Mouse (Mus musculus) spleen, postnatal 4 days (tissue): Measurements from ENCODE around the gene Nfu1.
A peak's percentile ranks its signal among the peaks of the same experiment; 100 is the strongest.

ENCODE experiments used
- DNase-seq, 2 experiments: peaks; one replicate each; pipeline ENCODE4 v3.0.0; 2022; ENCODE audit warnings: low spot score in 2 of 2

The Nfu1 gene

DNA sequence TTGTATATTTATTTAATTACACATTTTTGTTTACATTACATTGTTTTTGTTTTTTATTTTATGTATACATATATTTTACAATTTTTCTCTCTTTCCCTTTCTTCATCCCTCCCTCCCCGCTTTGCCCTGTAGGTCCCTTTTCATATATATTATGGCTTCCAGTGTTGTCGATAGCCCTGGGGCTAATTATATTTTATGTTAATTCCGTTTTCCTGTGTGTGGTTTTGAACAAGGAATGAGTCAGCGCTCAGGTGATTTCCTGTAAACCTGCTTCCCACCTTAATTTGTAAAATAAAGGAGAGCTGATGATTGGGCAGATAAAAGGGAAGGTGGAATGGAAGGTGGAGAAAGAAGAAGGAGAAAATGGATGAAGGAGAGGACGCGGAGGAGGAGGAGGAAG, at the start of gene Nfu1:
Gene Nfu1 (plus strand): TSS at position 350 of the 400 bp plus-strand sequence.
- no peak for DNase-seq

DNA sequence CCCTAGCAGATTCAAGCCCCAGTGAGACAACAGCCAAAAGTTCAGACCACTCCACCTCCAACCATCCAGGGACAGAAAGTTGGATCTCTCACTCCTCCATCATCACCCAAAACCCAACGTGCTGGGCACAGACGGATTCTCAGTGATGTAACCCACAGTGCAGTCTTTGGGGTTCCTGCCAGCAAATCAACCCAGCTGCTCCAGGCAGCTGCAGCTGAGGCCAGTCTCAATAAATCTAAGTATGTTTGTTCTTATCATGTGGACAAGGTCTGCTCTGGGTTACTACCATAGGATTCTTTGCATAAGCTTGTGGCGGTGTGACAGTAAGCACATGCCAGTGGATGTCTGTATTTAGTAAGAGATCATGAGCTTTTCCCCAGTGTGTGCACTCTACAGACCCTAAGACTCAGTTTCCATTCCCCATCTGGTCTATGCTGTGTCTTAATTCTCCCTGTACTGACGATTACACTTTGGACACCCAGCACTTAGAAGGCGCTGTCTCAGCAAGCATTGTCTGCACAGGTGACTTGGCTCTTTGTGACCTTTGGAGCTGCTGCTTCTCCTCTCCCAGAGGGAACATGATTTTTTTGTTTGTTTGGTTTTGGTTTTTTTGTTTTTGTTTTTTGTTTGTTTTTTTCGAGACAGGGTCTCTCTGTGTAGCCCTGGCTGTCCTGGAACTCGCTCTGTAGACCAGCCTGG, 44.9 kb upstream of the Nfu1 start:
- no peak for DNase-seq

DNA sequence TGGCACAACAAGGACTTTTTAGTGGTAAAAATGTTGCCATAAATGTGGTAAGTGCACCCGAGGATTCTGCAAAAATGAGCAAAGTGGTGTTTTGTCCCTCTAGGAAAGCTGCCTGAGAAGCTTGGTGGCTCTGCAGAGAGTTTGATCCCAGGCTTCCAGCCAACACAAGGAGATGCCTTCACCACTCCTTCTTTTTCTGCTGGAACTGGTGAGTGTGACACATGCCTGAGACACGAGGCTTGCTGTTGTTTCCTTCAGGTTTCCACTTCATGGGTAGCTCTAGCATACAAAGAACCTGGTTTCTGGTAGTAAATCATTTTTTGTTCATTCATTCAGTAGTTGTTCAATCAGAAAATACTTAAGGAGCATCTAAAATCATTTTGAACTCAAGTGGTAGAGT, 41.9 kb upstream of the Nfu1 start:
- DNase-seq = no peak

DNA sequence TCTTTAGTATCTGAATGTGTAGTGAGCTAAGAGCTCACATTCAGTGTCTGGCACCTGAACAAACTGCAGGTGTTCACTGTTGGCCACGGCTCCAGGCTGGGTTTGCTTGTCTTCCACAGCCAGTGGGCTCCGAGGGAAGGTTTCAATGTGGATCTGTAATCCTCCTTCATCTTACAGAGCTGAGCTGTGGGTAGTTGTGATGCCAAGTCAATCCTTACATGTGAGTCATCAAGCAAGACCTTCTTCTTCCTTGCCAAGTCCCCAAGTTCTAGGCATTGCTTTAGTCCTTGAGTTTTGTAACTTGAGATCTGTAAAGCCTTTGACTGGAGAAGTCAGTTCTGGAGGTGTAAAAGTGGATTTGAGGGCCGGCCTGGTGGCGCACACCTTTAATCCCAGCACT, 35.1 kb upstream of the Nfu1 start:
- no peak for DNase-seq

DNA sequence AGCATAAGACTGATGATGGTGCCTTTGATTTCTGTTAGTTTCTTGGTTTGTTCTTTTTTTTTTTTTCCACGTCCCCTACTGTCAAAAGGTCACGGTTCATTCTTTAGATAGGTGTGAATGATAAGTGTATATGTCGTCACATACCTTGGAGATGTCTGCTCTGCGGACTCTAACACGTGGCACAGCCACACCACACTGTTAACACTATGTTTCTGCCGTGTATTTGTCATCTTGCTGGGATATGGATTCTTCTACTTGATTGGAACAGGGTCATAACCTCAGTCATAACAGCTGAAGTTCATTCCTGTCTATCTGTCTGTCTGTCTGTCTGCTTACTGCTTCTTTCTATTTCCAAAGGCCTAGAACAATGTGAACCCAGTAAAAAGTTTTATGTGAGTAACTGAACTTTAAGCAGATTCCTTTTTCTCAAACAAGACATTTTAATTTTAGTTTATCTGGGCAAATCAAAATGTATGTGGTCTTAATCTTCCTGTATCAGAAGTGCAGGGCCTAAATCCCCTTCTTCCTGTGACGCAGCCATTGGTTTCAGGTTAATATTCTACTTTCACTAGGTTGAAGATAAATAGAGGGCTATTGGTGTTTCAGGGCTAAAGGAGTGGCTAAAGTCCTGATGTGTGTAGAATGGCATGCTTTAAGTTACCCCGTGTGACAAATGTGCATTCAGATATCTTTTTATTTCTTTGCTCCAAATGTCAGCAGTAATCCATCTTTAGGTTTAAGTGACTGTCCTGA, 30.7 kb upstream of the Nfu1 start:
- no peak for DNase-seq

DNA sequence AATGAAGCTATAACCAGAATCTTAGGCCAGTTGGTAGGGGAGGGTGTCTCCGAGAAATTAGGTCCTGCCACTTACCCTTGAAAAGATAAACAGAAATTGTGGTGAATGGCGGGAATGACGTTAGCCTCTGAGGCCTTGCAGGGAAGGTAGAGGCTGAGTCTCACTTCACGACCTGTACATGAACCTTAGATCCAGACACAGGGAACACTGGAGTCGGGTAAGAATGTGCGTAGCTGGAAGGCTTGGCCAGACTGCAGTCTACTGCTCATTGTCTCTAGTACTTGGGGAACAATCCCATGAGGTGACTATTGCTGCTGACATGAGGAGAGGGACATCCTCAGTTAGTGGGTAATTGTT, 30.1 kb upstream of the Nfu1 start:
- DNase-seq = no peak

DNA sequence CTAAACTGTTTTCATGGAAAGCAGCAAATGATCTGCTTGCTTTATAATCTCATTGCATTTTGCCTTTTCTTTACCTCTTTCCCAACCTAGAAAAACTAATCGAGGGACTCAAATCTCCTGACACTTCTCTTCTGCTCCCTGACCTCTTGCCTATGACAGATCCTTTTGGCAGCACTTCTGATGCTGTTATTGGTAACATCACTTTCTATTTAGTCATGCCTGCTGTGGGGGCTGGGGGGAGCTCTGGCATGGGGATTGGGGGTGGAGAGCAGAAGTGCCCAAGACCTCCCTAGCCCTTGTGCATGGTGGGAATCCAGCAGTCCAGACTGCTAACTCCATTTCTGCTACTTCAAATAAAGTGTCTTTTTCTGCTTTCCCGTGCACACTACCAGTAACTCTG, 27.8 kb upstream of the Nfu1 start:
- DNase-seq = no peak

DNA sequence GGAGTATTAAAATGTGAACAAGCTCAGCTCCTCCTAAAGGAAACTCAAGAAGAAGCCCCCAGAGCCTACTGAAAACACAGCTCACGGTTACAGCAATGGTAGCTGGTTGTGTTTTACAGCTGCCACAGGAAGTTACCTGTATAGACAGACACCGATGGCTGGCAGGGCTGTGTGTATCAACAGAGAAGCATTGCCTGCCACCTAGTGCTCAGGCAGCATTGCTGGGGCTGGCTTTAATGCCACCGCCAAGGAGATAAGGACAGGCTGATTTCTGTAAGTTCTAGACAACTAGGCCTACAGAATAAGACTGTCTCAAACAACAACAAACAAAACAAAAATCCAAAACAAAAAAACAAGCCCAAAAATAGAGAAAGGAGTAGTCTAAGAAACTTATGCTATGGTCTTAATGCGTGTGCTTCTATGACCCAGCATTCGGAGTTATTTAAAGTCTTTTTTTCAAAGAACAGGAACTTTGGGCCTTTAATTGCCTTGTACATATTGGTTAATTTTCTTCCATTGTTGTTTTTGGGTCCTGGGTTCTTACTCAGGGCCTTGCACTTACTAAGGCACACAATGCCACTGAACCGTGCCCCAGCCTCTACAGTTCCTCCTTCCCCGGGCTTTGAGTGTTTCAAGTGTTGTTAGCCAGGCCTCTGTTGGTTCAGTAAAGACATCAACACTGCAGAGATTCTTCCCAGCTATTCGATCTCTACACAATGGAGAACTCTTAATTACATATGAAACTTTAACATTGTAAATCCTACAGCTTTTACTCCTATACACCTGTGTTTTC, 23.5 kb upstream of the Nfu1 start:
- DNase-seq = no peak

DNA sequence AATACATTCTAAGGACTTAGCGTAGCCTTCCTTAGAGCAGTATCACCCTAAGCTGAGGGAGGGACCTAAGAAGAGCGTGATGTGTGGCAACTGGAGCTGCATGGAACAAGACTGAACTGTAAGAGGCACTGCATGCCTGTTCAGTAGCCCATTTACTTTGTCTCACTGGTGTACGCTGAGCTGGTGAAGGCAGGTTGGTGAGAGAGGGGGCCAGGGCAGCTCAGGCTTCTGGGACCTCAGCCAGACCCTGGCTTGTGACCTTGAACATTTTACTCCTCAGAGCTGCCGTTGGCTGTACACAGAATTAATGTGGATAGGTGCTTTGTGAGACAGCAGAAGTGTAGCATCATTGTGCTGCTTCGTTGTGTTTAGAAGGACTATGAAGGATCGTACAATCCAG, 19.5 kb upstream of the Nfu1 start:
- DNase-seq = no peak

DNA sequence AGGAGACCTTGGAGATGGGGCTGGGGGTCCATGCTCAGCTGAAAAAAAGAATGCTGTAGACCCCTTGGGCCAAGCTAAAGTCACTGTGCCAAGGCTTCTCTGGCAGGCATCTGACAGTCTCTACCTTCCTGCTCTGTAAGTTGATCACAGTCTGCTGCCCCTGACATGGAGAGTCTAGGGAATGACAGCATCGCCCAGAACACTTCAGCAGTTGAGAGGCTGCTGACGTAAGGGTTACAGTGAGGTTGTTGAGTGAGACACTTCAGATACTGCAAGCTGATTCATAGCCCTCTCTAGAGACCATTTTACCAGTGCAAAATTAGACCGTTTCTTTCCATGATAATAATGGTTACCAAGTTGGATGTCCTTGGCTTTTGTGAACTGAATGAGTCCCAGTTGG, 18.0 kb upstream of the Nfu1 start:
- no peak for DNase-seq

DNA sequence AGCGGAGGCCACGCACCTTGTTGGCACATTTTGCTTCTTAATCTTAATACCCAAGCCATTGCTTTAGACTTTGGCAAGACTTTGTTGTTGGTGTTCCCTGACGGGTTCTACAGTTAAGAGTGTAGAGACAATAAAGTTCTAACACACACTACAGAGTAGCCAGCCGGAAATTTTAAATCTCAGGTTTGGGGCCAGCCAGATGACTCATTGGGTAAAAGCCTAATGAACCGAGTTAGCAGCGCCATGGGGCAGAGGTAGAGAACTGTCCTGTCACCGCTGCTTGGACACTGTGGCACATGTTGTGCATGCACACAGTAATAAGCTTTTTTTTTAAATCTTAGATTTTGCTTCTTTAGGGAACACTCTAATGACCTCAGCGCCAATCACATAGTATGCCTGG, 16.7 kb upstream of the Nfu1 start:
- DNase-seq = no peak

DNA sequence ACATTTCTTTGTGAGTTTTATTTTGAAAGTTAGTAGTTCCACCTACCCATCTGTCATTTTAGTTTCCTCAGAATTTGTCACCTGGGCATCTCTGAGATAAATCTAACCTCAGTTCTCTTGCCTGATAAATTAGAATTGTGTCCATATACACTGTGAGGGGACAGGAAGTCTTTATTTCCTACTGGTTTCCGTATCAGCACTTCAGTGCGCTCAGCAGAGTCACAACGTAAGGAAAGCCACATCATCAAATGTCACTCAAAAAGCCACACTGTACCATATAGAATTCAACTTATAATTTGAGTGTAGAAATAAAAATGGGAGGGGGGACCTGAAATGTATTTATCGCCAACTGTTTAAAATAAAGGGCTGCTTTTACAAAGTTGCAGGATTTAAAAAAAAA, 14.8 kb upstream of the Nfu1 start:
- DNase-seq = no peak

DNA sequence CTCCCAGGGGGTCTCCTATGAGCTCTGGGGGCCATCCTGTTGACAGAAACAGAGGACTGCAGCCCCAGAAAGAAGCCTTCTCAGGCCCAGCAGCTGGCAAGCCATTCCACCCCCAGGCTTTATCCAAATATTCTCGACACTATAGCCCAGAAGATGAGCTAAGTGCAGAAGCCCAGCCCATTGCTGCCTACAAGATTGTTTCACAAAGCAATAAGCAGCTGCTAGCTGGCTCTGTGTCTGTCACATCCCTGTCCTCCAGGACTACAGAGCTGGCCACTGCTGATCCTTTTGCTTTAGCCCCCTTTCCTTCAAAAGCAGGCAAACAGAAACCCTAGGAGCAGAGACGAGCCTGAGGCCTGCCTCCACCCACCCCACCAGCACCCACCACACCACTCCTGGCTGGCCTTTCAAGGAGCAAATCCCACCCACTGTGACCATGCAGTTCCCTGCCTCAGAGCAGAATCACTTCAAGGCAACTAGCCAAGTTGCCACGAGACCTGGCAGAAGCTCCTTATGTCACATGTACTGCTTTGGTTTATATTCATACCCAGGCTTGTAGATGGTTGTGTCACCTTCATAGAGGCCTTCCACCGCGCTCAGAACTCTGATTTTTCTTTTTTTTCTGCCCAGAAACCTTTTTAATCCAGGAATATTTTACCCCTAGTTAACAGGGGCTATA, 12.3 kb upstream of the Nfu1 start:
- DNase-seq = no peak

DNA sequence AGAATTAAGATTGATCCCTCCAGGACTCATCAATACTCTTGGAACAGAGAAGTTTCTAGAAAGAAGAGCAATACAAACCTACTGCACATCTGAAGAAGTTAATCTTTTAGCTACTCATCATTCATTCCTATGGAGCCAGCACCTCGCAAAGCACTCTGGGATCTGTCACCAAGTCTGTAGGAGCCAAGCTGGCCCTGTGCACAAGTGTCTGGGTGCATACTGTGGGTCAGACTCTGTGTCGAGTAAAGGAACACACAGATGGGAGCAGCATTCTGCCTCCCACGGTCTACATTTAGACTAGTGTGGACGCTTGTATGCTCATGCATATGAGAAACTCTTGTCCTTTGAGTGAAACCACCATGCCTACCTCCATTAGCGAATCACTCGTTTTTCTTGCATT, 11.7 kb upstream of the Nfu1 start:
- DNase-seq = no peak

DNA sequence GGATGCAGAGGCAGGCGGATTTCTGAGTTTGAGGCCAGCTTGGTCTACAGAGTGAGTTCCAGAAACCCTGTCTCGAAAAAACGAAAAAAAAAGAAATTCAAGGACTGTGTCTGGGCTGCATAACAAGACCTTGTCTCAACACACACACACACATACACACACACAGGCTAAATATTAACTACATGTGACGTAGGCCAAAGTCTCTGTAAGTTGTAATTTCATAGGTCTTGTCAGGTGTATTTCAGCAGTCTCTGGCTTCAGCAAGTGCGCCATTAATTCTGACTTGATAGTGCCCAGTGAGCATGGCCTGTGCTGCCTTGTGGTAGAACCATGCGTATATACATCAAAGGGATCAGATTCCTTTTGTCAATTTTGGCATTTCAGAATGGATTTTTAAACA, 7.0 kb upstream of the Nfu1 start:
- no peak for DNase-seq

DNA sequence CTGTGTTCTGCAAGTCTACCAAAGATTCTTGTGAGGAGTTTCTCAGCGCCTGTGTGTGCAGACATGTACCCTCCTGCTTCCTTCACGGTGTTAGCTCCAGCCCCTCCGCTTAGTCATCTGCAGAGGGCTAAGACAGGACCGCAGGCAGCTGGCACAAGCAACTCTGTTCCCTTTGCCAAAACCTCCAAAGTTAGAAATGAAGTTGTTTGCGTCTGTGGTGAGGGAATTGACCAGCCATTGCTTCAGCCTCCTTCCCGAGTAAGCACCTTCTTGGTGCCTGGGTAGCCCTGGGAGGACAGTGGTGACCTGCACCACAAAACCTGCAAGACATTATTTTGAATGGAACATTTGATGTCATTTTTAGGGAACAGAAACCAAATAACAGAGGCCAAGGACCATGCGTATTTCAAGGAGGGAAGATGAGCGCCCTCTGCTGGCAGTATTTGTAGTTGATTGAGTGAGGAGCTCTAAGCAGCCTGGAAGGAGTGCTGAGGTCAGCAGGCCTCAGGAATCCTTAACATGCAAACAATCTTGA, 6.4 kb upstream of the Nfu1 start:
- DNase-seq = peak; percentile 79 to 94

DNA sequence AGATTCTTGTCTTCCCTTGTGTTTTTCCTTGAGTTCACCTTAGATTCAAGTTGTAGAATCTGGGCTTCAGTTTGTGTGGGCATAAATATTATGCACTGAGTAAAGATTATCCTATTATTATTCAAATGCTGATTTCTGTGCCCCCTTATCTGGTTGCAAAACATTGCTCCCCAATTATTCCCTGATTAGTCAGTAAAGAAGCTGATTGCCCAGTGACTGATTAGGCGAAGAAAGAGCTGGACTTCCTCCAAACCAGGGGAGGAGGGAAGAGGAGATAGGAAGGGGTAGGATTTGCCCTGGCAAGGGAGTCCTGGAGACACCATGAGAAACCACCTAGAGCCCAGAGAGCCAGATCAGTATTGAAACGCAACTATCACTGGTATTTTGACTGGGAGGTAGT, 4.9 kb upstream of the Nfu1 start:
- no peak for DNase-seq

DNA sequence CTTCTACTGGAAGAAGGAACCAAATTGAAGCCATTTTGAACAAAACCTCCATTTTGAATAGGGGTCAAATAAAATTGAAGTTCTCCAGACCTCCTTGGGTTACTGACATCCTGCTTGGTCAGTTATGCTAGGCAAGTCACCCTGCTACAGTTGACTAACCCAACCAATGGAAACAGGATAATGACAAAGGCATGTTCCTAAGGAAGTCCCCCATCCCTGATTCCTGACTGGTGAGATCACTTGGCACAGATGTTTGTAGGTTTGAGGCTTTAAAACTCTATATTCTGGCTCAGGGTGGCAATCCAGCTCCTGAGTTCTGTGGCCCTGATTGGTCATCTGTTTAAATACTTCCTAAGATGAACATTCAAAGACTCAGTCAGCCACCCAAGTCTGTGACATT, 3.5 kb upstream of the Nfu1 start:
- no peak for DNase-seq

DNA sequence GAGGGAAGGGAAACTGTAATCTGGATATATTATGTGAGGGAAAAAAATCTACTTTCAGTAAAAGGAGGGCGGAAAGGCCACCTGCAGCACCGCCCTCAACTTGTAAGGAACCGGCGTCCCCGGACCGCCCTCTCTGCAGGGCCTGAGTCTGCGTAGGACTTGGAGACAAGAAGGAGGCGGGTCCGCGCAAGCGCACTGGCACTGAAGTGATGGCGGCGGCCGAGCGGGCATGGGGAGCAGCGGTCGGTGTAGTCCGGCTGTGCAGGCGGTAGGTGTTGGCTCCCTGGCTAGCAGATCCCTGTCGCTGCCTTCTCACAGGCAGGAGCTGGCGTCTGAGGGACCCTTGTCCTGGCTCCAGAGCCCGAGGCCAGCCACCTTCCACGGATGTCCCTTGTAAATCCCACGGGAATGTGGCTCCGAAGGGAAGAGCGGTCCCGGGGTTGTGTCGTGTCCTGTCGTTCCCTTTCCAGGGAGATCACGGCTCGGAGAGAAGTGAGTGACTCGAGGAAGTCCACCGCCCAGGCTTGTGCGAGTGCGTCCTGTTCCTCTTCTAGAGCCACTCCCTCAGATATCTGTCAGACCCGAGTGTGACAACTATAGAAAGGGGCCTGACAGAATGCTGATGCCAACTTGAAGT, 774 bp downstream of the Nfu1 start:
- peak; percentile 96 to 99 for DNase-seq

DNA sequence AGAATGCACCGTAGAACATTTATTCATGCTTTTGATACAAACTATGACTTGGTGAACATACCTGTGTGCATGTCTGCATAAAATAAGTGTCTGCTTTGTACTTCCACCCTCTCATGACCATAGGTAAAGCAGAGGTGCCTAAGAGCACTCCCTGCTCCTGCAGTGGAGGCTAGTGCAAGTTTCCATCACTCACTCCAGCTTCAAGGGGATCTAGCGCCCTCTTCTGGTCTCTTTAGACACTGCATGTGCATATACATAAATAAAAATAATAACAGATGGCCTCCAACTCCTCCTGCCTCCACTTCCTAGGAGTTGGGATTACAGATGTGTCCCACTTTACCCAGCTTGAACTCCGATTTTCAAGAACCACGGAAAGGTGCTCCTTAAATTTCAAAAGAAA, 7.9 kb downstream of the Nfu1 start:
- DNase-seq = peak; percentile 34 to 73

DNA sequence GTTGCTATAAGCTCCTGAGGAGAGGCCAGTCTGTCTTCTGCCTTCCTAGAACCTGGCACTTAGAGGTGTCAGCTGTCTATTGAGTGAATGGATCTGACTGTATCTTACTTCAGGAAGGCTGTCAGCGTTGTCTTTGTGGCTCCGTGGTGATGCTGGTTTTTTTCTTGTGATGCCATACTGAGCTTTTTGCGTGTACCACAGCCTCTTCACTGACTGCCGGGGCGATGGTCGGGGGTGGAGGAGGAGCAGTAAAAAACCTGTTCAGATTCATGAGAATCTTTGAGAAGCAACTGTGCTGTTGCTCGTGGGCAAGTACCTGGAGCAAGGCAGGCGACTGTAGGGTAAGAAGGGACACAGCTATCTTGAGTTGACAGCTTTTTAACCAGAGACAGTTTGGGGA, 9.8 kb downstream of the Nfu1 start:
- DNase-seq = no peak

DNA sequence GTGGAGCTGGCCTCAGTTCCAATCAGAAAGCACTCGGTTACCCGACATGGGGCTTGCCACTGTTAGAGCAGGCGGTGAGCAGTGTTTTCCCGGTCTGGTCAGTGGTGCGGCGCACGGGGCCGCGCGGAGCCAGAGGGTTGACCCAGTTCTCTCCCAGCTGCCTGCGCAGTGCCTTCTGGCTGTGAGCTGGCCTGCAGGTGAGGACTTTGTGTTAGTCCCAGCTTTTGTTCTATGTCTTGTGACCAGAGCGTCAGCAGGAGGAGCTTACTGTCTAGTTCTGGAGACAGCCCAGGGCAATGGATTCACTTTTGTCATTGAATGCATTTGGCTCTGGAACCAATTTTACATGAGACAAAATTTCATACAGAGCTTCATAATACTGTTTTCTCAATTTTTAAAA, 12.8 kb downstream of the Nfu1 start:
- no peak for DNase-seq
